10 mouse cellular contexts compared by ENCODE assay signal in genomic region chr9:50593544-50593943, GRCm38 (mm10). TPM values are rescaled to one million over a fixed set of nuclear protein-coding genes. Genes with fewer than 3 reads are reported as not detected.
DNase-seq lines count a peak whose midpoint lies in the region; ATAC-seq and TF ChIP-seq lines count a peak whose summit lies in the region.
"Had no signal": no experiment of that assay in that cellular context is flagged by ENCODE, and none has a peak within 500 bp of the region (broad histone marks: within the 10 kb centered on the region; RNA-seq: fewer than 3 reads in every experiment).

No protein-coding gene starts in this region.

- no peak overlapping the region for H3K4me3 ChIP-seq in heart, postnatal 0 days (ENCODE audit: low read depth, low read length)
- H3K4me3 ChIP-seq in G1E (ENCODE audit: low read depth, low read length), result no peak overlapping the region
- H3K4me3 ChIP-seq: limb, embryonic 13.5 days; stomach, embryonic 15.5 days had no signal

- no peak for ATAC-seq in heart, postnatal 0 days (ENCODE audit: insufficient read depth, low read depth)
- no peak for ATAC-seq in G1E (ENCODE audit: extremely low read depth, insufficient number of reproducible peaks, low FRiP score, poor library complexity, severe bottlenecking)

- H3K4me1 ChIP-seq in heart, postnatal 0 days (ENCODE audit: control insufficient read depth, insufficient read depth), result no peaks in the 10 kb centered on the region
- H3K4me1 ChIP-seq in G1E (ENCODE audit: insufficient read depth, low read depth, low read length), result peaks cover under 1% of the 10 kb centered on the region; the same call in 1 of the 2 replicates
- H3K4me1 ChIP-seq: limb, embryonic 13.5 days; stomach, embryonic 15.5 days had no signal

- no peaks in the 10 kb centered on the region for H3K9me3 ChIP-seq in heart, postnatal 0 days (replicated peaks; ENCODE audit: control insufficient read depth, low read length)
- no peaks in the 10 kb centered on the region for H3K9me3 ChIP-seq in G1E (replicated peaks)
- H3K9me3 ChIP-seq: limb, embryonic 13.5 days; stomach, embryonic 15.5 days had no signal

- H3K9ac ChIP-seq in heart, postnatal 0 days (replicated peaks; ENCODE audit: low read depth, low read length), result no peak overlapping the region
- H3K9ac ChIP-seq: limb, embryonic 13.5 days; stomach, embryonic 15.5 days had no signal

- H3K27me3 ChIP-seq in heart, postnatal 0 days (ENCODE audit: control insufficient read depth, insufficient read depth, low read length), result no peaks in the 10 kb centered on the region
- peaks cover 8% of the 10 kb centered on the region for H3K27me3 ChIP-seq in G1E (ENCODE audit: insufficient read depth, low read length)
- H3K27me3 ChIP-seq: limb, embryonic 13.5 days; stomach, embryonic 15.5 days had no signal

- peaks cover 36% of the 10 kb centered on the region for H3K36me3 ChIP-seq in heart, postnatal 0 days (replicated peaks; ENCODE audit: control insufficient read depth, insufficient read depth, low read length)
- H3K36me3 ChIP-seq in G1E (replicated peaks), result peaks cover 50% of the 10 kb centered on the region

- no peak for TF ChIP-seq EP300 in heart, postnatal 0 days (IDR thresholded peaks at IDR 0.05; ENCODE audit: low read depth)

- no peak for DNase-seq in heart, postnatal 0 days (ENCODE audit: low spot score)
- DNase-seq in heart, adult 18-20 months, result no peak
- peak; percentile 60 for DNase-seq in 3T3-L1 (ENCODE audit: low read depth, low spot score)
- no peak for DNase-seq in G1E (ENCODE audit: low spot score)
- peak; percentile 28 for DNase-seq in forelimb bud, embryonic 11.5 days (ENCODE audit: low read depth, low spot score)
- DNase-seq in naive thymus-derived CD4-positive, alpha-beta T cell, adult 2 months (ENCODE audit: low read depth), result peak; percentile 72
- no peak for DNase-seq in right cerebral cortex, postnatal 14 days
- no peak for DNase-seq in left cerebral cortex, adult 9 months (ENCODE audit: low spot score in 2 of 2)

- peak; percentile 54 for TF ChIP-seq CTCF in heart, postnatal 0 days (IDR thresholded peaks at IDR 0.05; ENCODE audit: low read depth)
- peak; percentile 56 for TF ChIP-seq CTCF in G1E (IDR thresholded peaks at IDR 0.05; ENCODE audit: low read depth, low read length)

- H3K27ac ChIP-seq in heart, postnatal 0 days (ENCODE audit: low read depth), result no peak overlapping the region
- H3K27ac ChIP-seq: limb, embryonic 13.5 days; stomach, embryonic 15.5 days had no signal

- H3K4me2 ChIP-seq in heart, postnatal 0 days (ENCODE audit: low read depth, low read length), result no peak overlapping the region
- H3K4me2 ChIP-seq: limb, embryonic 13.5 days; stomach, embryonic 15.5 days had no signal

- WGBS in heart, postnatal 0 days, result 91% methylated on average over 3 of the region's 3 CpGs

RNA-seq across cellular contexts. Expression of gene Sdhd, which starts 10.1 kb away (rescaled TPM):
- total RNA-seq in heart, postnatal 0 days (2014; rRNA removed; ENCODE audit: low replicate concordance), result 980 and 992 TPM in 2 replicates
- 1,236 and 1,240 TPM in 2 replicates for polyA plus RNA-seq in heart, postnatal 0 days (2015; fragmentation: Nextera tagmentation; extraction: Ambion mirVana)
- total RNA-seq in heart, adult 18-20 months (2021), result 100 to 1,000 TPM; 697 to 709 TPM
- total RNA-seq in G1E (2014; fragmentation: Nextera tagmentation) (103 and 109 TPM in 2 replicates), G1E (2017) (267 and 296 TPM in 2 replicates)
- 32.3 and 45.2 TPM in 2 replicates for polyA plus RNA-seq in G1E (2012)

RNA-seq across cellular contexts. Expression of gene Timm8b, which starts 10.2 kb away (rescaled TPM):
- 115 and 163 TPM in 2 replicates for total RNA-seq in heart, postnatal 0 days (2014; rRNA removed; ENCODE audit: low replicate concordance)
- polyA plus RNA-seq in heart, postnatal 0 days (2015; fragmentation: Nextera tagmentation; extraction: Ambion mirVana), result 445 and 461 TPM in 2 replicates
- total RNA-seq in heart, adult 18-20 months (2021), result 100 to 1,000 TPM; 270 to 292 TPM
- 88.9 and 111 TPM in 2 replicates for total RNA-seq in G1E (2014; fragmentation: Nextera tagmentation)
- 353 and 447 TPM in 2 replicates for total RNA-seq in G1E (2017)
- polyA plus RNA-seq in G1E (2012), result 11.1 and 14.8 TPM in 2 replicates

RNA-seq across cellular contexts. Expression of gene Pih1d2, which starts 23.6 kb away (rescaled TPM):
- 0.27 TPM in 1 of 2 replicates, not detected in the other for total RNA-seq in heart, postnatal 0 days (2014; rRNA removed; ENCODE audit: low replicate concordance)
- polyA plus RNA-seq in heart, postnatal 0 days (2015; fragmentation: Nextera tagmentation; extraction: Ambion mirVana), result 1.2 and 1.5 TPM in 2 replicates
- total RNA-seq in heart, adult 18-20 months (2021), result under 1 TPM; 0.20 to 0.95 TPM
- total RNA-seq in G1E (2014; fragmentation: Nextera tagmentation) (3.6 and 3.7 TPM in 2 replicates), G1E (2017) (2.5 and 6.5 TPM in 2 replicates)
- polyA plus RNA-seq in G1E (2012), result 0.39 and 0.41 TPM in 2 replicates

RNA-seq across cellular contexts. Expression of gene Nkapd1, which starts 23.7 kb away (rescaled TPM):
- total RNA-seq in heart, postnatal 0 days (2014; rRNA removed; ENCODE audit: low replicate concordance), result 10.0 and 14.5 TPM in 2 replicates
- polyA plus RNA-seq in heart, postnatal 0 days (2015; fragmentation: Nextera tagmentation; extraction: Ambion mirVana), result 13.4 and 14.3 TPM in 2 replicates
- total RNA-seq in heart, adult 18-20 months (2021), result 10 to 100 TPM; 11.6 to 14.2 TPM
- 45.5 and 49.7 TPM in 2 replicates for total RNA-seq in G1E (2014; fragmentation: Nextera tagmentation)
- 24.6 and 31.0 TPM in 2 replicates for total RNA-seq in G1E (2017)
- 8.0 and 9.7 TPM in 2 replicates for polyA plus RNA-seq in G1E (2012)

RNA-seq across cellular contexts. Expression of gene Tex12, which starts 32.4 kb away (rescaled TPM):
- not detected in 2 replicates for total RNA-seq in heart, postnatal 0 days (2014; rRNA removed; ENCODE audit: low replicate concordance)
- not detected in 2 replicates for polyA plus RNA-seq in heart, postnatal 0 days (2015; fragmentation: Nextera tagmentation; extraction: Ambion mirVana)
- not detected for total RNA-seq in heart, adult 18-20 months (2021)
- total RNA-seq in G1E (2014; fragmentation: Nextera tagmentation) (not detected in 2 replicates), G1E (2017) (not detected in 2 replicates)
- not detected in 2 replicates for polyA plus RNA-seq in G1E (2012)
- polyA plus RNA-seq: limb, embryonic 13.5 days; stomach, embryonic 15.5 days had no signal

Comparison
In these comparisons a context has a peak if more than half of its experiments do, and no peak if none do; other contexts are left out.
1. DNase-seq: peak in 3T3-L1 (single experiment), forelimb bud, embryonic 11.5 days (single experiment) and naive thymus-derived CD4-positive, alpha-beta T cell, adult 2 months (single experiment); none in heart, postnatal 0 days (single experiment), heart, adult 18-20 months (0 of 2), G1E (single experiment), right cerebral cortex, postnatal 14 days (single experiment) and left cerebral cortex, adult 9 months (0 of 2).